Mouse (Mus musculus) liver, postnatal 0 days (tissue): ENCODE measurements at regions not wholly inside any gene's neighbourhood (a gene's known extent, or its start where the extent isn't known, plus 50 kb on each side); places are given as distances from the start of the nearest gene placed in this dataset.
A peak's percentile ranks its signal among the peaks of the same experiment; 100 is the strongest.

Experiments
- ATAC-seq: fragments of 200-750 bp; cut with Nextera tagmentation; 2 replicates; pipeline ENCODE4 v1.8.0; 2017; ENCODE audit warnings: mild to moderate bottlenecking, moderate library complexity
- DNase-seq: peaks from one replicate; pipeline ENCODE4 v3.0.0-alpha.2; 2016
- H3K27ac ChIP-seq: fragments of 300-500 bp; sonication (generic); 2 replicates; pipeline ENCODE4 v1.5.1; 2014; ENCODE audit warnings: antibody characterized with exemption, moderate library complexity, mild to moderate bottlenecking, low read depth
- H3K27me3 ChIP-seq: fragments of 300-500 bp; sonication (generic); 2 replicates; pipeline ENCODE4 v1.6.1; 2014; ENCODE audit warnings: low read length, control low read depth, mixed read lengths; ENCODE audit not compliant: insufficient read depth
- H3K36me3 ChIP-seq: fragments of 300-500 bp; sonication (generic); replicated peaks from 2 replicates; pipeline ENCODE4 v1.6.1; 2014; ENCODE audit warnings: mild to moderate bottlenecking, control low read depth, low read length, moderate library complexity, mixed read lengths; ENCODE audit not compliant: insufficient read depth
- H3K4me1 ChIP-seq: fragments of 300-500 bp; sonication (generic); 2 replicates; pipeline ENCODE4 v1.6.1; 2014; ENCODE audit warnings: antibody characterized with exemption, mild to moderate bottlenecking, control low read depth; ENCODE audit not compliant: insufficient read depth
- H3K4me2 ChIP-seq: fragments of 300-500 bp; sonication (generic); 2 replicates; pipeline ENCODE4 v1.6.1; 2014; ENCODE audit warnings: low read depth, mild to moderate bottlenecking, low read length, moderate library complexity, mixed read lengths
- H3K4me3 ChIP-seq: fragments of 300-500 bp; sonication (generic); 2 replicates; pipeline ENCODE4 v1.5.1; 2014; ENCODE audit warnings: low read depth, low read length
- H3K9ac ChIP-seq: fragments of 300-500 bp; sonication (generic); replicated peaks from 2 replicates; pipeline ENCODE4 v1.6.1; 2014; ENCODE audit warnings: mild to moderate bottlenecking, moderate library complexity
- H3K9me3 ChIP-seq: fragments of 300-500 bp; sonication (generic); 2 replicates; pipeline ENCODE4 v1.6.1; 2016; ENCODE audit warnings: mild to moderate bottlenecking, control low read depth, low read length, mixed read lengths
- CTCF ChIP-seq: sonication (generic); IDR thresholded peaks from 2 replicates; pipeline ENCODE4 v1.5.1; 2016; ENCODE audit warnings: antibody characterized with exemption, low read depth
- EP300 ChIP-seq: IDR thresholded peaks from 2 replicates; pipeline ENCODE4 v1.6.1; 2016; ENCODE audit warnings: antibody characterized with exemption, low read depth, mild to moderate bottlenecking
- WGBS: fragments of 180-500 bp; shearing (Covaris S2); extraction: QIAGEN DNeasy Blood & Tissue Kit; methylation state at CpG from one replicate; pipeline ENCODE4 v1.1.7; 2014; ENCODE audit not compliant: insufficient replicate concordance; 5-methylcytosine and 5-hydroxymethylcytosine counted together

- Histone ChIP-seq H3K4me3 (no peak overlapping the region), H3K27me3 (no peaks in the 10 kb centered on the region), H3K27ac (no peak overlapping the region), H3K4me1 (no peaks in the 10 kb centered on the region), H3K4me2 (no peak overlapping the region), H3K9ac (no peak overlapping the region), H3K36me3 (no peaks in the 10 kb centered on the region), H3K9me3 (no peaks in the 10 kb centered on the region)
- WGBS: 60% methylated on average over 1 of the region's 1 CpGs
- TF ChIP-seq CTCF (no peak), EP300 (0 out of 2 replicates have a peak, but pooled peaks have one; percentile 11)
- ATAC-seq (peak; percentile 70), DNase-seq (no peak)
These were observed 54.0 kb upstream of the Pdk4 start for GRCm38 (mm10) chr6:5550067-5550466.
